Mouse (Mus musculus) layer of hippocampus, adult 18-20 months (tissue): ENCODE measurements around the gene Olfr362. TPM values are rescaled to one million over a fixed set of nuclear protein-coding genes. Genes with fewer than 3 reads are reported as not detected.
"Not testable (repeated sequence)": the region's sequence is repeated elsewhere in the genome, so short reads cannot be mapped to it uniquely, and the experiment has no call there.

ENCODE experiments used
- DNase-seq, 2 experiments: peaks; one replicate each; pipeline ENCODE4 v3.0.0; 2022; ENCODE audit warnings: low spot score in 2 of 2
- long read RNA-seq: library from polyadenylated mRNA; stranded (forward); transcript quantifications from one replicate; pipeline ENCODE4 v2.0.0, GENCODE M21; 2021
- total RNA-seq, 2 experiments: library from RNA; stranded (reverse); gene quantifications; 2 replicates each; pipeline ENCODE4 v1.2.3; 2021

Gene Olfr362
- not detected for total RNA-seq
- long read RNA-seq = 0 reads

DNA sequence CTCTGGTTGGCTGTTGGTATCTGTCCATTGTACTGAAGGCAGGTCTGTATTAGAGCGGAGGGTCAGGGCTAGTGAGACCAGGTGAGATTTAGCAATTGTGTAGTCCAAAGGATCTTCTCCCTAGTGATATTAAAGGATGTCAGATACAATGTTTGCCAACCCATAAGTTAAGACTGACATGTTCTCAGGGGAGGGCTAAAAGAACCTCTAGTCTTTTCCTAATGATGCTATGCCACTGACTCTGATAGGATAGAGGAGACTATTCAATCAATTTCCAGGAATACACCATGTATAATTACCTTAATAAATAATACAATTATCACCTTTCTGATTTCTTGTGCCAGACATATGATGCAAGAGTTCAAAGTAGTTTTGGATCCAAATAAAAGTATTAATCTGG lies at the start of gene Olfr362:
Gene Olfr362 (minus strand): TSS at position 101 of the 400 bp plus-strand sequence.
- no peak for DNase-seq

DNA sequence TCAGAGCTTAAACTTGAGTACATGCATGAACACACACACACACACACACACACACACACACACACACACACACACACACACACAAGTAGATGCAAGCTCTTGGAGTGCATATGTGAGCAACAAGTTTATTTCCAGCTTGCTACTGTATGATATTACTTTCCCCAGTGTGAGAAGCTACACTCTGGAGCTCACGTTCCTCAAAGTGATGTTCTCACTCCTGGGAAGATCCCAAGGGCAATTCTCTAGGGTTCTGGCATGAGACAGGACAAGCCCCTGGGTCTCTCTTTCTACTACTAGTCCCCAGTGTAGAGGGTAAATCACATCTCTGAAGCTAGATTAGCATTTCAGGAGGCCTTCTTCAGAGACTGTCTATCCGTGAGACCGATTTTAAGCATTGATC lies 21.3 kb upstream of the Olfr362 start, which contains the start of gene Olfr364-ps1:
Gene Olfr364-ps1 (plus strand): TSS at position 301 of the 400 bp plus-strand sequence.
- DNase-seq = no peak

DNA sequence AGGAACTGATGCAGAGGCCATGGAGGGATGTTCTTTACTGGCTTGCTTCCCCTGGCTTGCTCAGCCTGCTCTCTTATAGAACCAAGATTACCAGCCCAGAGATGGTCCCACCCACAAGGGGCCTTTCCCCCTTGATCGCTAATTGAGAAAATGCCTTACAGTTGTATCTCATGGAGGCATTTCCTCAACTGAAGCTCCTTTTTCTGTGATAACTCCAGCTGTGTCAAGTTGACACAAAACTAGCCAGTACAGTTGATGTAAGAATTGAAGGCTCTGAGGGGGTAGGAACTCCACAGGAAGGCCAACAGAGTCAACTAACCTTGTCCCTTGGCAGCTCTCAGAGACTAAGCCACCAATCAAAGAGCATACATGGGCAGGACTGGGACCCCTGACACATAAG lies 28.5 kb downstream of the Olfr362 start, which contains the start of gene Olfr361:
Gene Olfr361 (minus strand): TSS at position 101 of the 400 bp plus-strand sequence.
- not testable (repeated sequence) for DNase-seq

DNA sequence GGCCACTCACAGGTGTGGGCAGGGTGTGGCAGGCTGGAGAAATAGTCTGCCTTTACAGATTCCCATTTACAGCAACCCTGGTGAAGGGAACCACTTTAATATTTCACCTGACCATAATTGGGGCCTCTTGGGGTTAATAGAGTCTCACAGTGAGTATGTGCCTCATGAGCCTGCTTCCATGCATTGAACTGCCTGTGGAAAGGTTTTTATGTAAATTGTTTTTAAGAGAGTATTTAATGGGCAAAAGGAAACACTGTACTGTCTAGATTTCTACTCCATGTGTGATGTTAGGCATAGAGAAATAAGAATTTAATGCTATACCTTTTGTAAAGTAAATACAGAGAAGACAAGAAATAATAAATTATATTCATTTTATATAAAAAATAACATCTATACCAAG lies 52.3 kb downstream of the Olfr362 start, which contains the start of gene Olfr360:
Gene Olfr360 (plus strand): TSS at position 301 of the 400 bp plus-strand sequence.
- DNase-seq = no peak

Other genes with a start within 250 kb of the Olfr362 start
- not detected for gene Olfr352, start 249.4 kb downstream of the Olfr362 start, total RNA-seq
- not detected for gene Olfr353, start 225.0 kb downstream of the Olfr362 start, total RNA-seq
- not detected for gene Olfr354, start 212.2 kb downstream of the Olfr362 start, total RNA-seq
- not detected for gene Olfr355, start 189.0 kb downstream of the Olfr362 start, total RNA-seq
- not detected for gene Olfr356, start 180.8 kb downstream of the Olfr362 start, total RNA-seq
- not detected for gene Olfr357, start 124.1 kb downstream of the Olfr362 start, total RNA-seq
- gene Olfr358, start 108.6 kb downstream of the Olfr362 start, total RNA-seq = not detected
- not detected for gene Olfr360, start 52.2 kb downstream of the Olfr362 start, total RNA-seq
- not detected for gene Olfr361, start 28.6 kb downstream of the Olfr362 start, total RNA-seq
- not detected for gene Olfr364-ps1, start 21.4 kb upstream of the Olfr362 start, total RNA-seq
- gene Olfr365, start 70.3 kb upstream of the Olfr362 start, total RNA-seq = under 1 TPM in 1 of 2 experiments, not detected in 1; 0.07 TPM
- not detected for gene Olfr366, start 93.7 kb upstream of the Olfr362 start, total RNA-seq
- not detected for gene Olfr368, start 208.6 kb upstream of the Olfr362 start, total RNA-seq
- gene Pdcl, start 241.4 kb upstream of the Olfr362 start, total RNA-seq = 10 to 100 TPM; 27.3 to 31.2 TPM